Mouse (Mus musculus): ENCODE measurements around the gene Capsl. TPM values are rescaled to one million over a fixed set of nuclear protein-coding genes. Genes with fewer than 3 reads are reported as not detected.

Gene Capsl
- polyA plus RNA-seq (2015; fragmentation: Nextera tagmentation; extraction: Ambion mirVana): 4.5 and 5.8 TPM in 2 replicates

- 53% methylated on average over 12 of the region's 12 CpGs for WGBS
- no peaks in the 10 kb centered on the region for H3K27me3 ChIP-seq (ENCODE audit: control insufficient read depth, insufficient read depth, low read depth, low read length)
- no peaks in the 10 kb centered on the region for H3K9me3 ChIP-seq (replicated peaks; ENCODE audit: control insufficient read depth, low read length, poor library complexity, severe bottlenecking)
- peak within 1 kb of the TSS; percentile 20; the same call in 1 of the 2 replicates for H3K4me2 ChIP-seq (ENCODE audit: low read length)
- H3K27ac ChIP-seq (ENCODE audit: low read length): no peak within 1 kb of the TSS
- no peak within 1 kb of the TSS for H3K4me3 ChIP-seq (ENCODE audit: low read depth, low read length)
- H3K4me1 ChIP-seq (ENCODE audit: control insufficient read depth, insufficient read depth, low read length): no peaks in the 10 kb centered on the region
- no peak within 1 kb of the TSS for H3K9ac ChIP-seq (ENCODE audit: low read depth, low read length)
- no peaks in the 10 kb centered on the region for H3K36me3 ChIP-seq (ENCODE audit: control insufficient read depth, insufficient read depth, low read length)
- peak; percentile 85 for ATAC-seq
These were observed at the start of gene Capsl for GRCm38 (mm10) chr15:9435534-9436180. TSS of gene Capsl (plus strand) at chr15:9436028.

GRCm38 (mm10) chr15:9409475-9409874 is 26.4 kb upstream of the Capsl start:
- WGBS: 94% methylated on average over 3 of the region's 3 CpGs
- Histone ChIP-seq H3K36me3 (ENCODE audit: control insufficient read depth, insufficient read depth, low read length) (no peaks in the 10 kb centered on the region), H3K27ac (ENCODE audit: low read length) (no peak overlapping the region), H3K4me2 (ENCODE audit: low read length) (no peak overlapping the region), H3K9ac (ENCODE audit: low read depth, low read length) (no peak overlapping the region), H3K4me1 (ENCODE audit: control insufficient read depth, insufficient read depth, low read length) (no peaks in the 10 kb centered on the region), H3K27me3 (ENCODE audit: control insufficient read depth, insufficient read depth, low read depth, low read length) (no peaks in the 10 kb centered on the region), H3K9me3 (replicated peaks; ENCODE audit: control insufficient read depth, low read length, poor library complexity, severe bottlenecking) (no peaks in the 10 kb centered on the region), H3K4me3 (ENCODE audit: low read depth, low read length) (no peak overlapping the region)
- ATAC-seq: no peak

GRCm38 (mm10) chr15:9421163-9421562 is 14.7 kb upstream of the Capsl start:
- Histone ChIP-seq H3K27ac (ENCODE audit: low read length) (no peak overlapping the region), H3K9ac (ENCODE audit: low read depth, low read length) (no peak overlapping the region), H3K4me2 (ENCODE audit: low read length) (no peak overlapping the region), H3K27me3 (ENCODE audit: control insufficient read depth, insufficient read depth, low read depth, low read length) (no peaks in the 10 kb centered on the region), H3K9me3 (replicated peaks; ENCODE audit: control insufficient read depth, low read length, poor library complexity, severe bottlenecking) (no peaks in the 10 kb centered on the region), H3K36me3 (ENCODE audit: control insufficient read depth, insufficient read depth, low read length) (no peaks in the 10 kb centered on the region), H3K4me1 (ENCODE audit: control insufficient read depth, insufficient read depth, low read length) (no peaks in the 10 kb centered on the region), H3K4me3 (ENCODE audit: low read depth, low read length) (no peak overlapping the region)
- ATAC-seq: no peak

DNA sequence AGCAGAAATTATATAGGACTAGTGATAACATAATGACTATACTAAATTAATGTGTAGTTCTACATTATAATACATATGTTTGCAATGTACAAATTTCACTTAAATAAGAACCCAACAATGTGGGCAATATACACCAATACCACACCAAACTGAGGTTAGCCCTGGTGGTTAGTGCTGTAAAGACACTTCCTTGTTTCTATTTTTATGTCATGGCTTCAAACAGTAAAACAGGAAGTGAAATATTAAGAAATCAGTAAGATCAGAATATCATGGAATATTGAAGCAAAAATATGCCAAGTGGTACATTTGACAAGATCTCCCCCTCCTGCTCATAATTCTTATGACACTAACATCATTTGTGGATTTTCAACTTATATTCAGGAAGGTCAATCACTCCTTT is 8.0 kb upstream of the Capsl start:
- no peak overlapping the region for H3K4me2 ChIP-seq (ENCODE audit: low read length)
- ATAC-seq: no peak
- H3K4me1 ChIP-seq (ENCODE audit: control insufficient read depth, insufficient read depth, low read length): no peaks in the 10 kb centered on the region
- H3K9me3 ChIP-seq (replicated peaks; ENCODE audit: control insufficient read depth, low read length, poor library complexity, severe bottlenecking): no peaks in the 10 kb centered on the region
- no peaks in the 10 kb centered on the region for H3K36me3 ChIP-seq (ENCODE audit: control insufficient read depth, insufficient read depth, low read length)
- no peak overlapping the region for H3K4me3 ChIP-seq (ENCODE audit: low read depth, low read length)
- no peaks in the 10 kb centered on the region for H3K27me3 ChIP-seq (ENCODE audit: control insufficient read depth, insufficient read depth, low read depth, low read length)
- no peak overlapping the region for H3K27ac ChIP-seq (ENCODE audit: low read length)
- no peak overlapping the region for H3K9ac ChIP-seq (ENCODE audit: low read depth, low read length)

GRCm38 (mm10) chr15:9429843-9430242 is 6.0 kb upstream of the Capsl start:
- no peaks in the 10 kb centered on the region for H3K9me3 ChIP-seq (replicated peaks; ENCODE audit: control insufficient read depth, low read length, poor library complexity, severe bottlenecking)
- no peaks in the 10 kb centered on the region for H3K4me1 ChIP-seq (ENCODE audit: control insufficient read depth, insufficient read depth, low read length)
- H3K36me3 ChIP-seq (ENCODE audit: control insufficient read depth, insufficient read depth, low read length): no peaks in the 10 kb centered on the region
- no peak overlapping the region for H3K4me2 ChIP-seq (ENCODE audit: low read length)
- H3K9ac ChIP-seq (ENCODE audit: low read depth, low read length): no peak overlapping the region
- no peak for ATAC-seq
- no peak overlapping the region for H3K27ac ChIP-seq (ENCODE audit: low read length)
- H3K27me3 ChIP-seq (ENCODE audit: control insufficient read depth, insufficient read depth, low read depth, low read length): no peaks in the 10 kb centered on the region
- 96% methylated on average over 3 of the region's 3 CpGs for WGBS
- H3K4me3 ChIP-seq (ENCODE audit: low read depth, low read length): no peak overlapping the region

GRCm38 (mm10) chr15:9451999-9452398 is 16.2 kb downstream of the Capsl start:
- Histone ChIP-seq H3K27ac (ENCODE audit: low read length) (no peak overlapping the region), H3K9me3 (replicated peaks; ENCODE audit: control insufficient read depth, low read length, poor library complexity, severe bottlenecking) (no peaks in the 10 kb centered on the region), H3K4me3 (ENCODE audit: low read depth, low read length) (no peak overlapping the region), H3K27me3 (ENCODE audit: control insufficient read depth, insufficient read depth, low read depth, low read length) (no peaks in the 10 kb centered on the region), H3K36me3 (ENCODE audit: control insufficient read depth, insufficient read depth, low read length) (no peaks in the 10 kb centered on the region), H3K4me2 (ENCODE audit: low read length) (no peak overlapping the region), H3K9ac (ENCODE audit: low read depth, low read length) (no peak overlapping the region), H3K4me1 (ENCODE audit: control insufficient read depth, insufficient read depth, low read length) (no peaks in the 10 kb centered on the region)
- 86% methylated on average over 1 of the region's 1 CpGs for WGBS
- ATAC-seq: no peak

DNA sequence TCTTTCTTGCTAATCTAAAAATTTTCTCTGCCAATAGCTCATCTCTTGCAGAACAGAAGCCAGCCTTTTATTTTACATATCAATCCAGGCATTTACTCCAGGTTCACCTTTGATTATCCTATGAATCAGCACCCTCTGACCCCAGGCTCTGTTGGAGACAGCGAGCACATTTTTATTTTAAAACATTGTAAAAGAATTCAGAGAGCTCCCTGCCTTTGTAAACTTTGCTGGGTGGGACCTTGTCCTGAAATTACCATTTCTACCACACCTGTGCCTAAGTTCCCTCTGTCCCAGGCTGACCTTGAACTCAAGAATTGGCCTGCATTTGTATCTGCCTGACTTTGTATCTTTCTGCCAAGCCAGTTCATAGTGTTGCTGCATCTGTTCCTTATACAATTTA is 17.0 kb downstream of the Capsl start:
- H3K27me3 ChIP-seq (ENCODE audit: control insufficient read depth, insufficient read depth, low read depth, low read length): no peaks in the 10 kb centered on the region
- H3K4me2 ChIP-seq (ENCODE audit: low read length): no peak overlapping the region
- ATAC-seq: no peak
- H3K4me1 ChIP-seq (ENCODE audit: control insufficient read depth, insufficient read depth, low read length): no peaks in the 10 kb centered on the region
- no peak overlapping the region for H3K27ac ChIP-seq (ENCODE audit: low read length)
- H3K36me3 ChIP-seq (ENCODE audit: control insufficient read depth, insufficient read depth, low read length): no peaks in the 10 kb centered on the region
- H3K9ac ChIP-seq (ENCODE audit: low read depth, low read length): no peak overlapping the region
- no peaks in the 10 kb centered on the region for H3K9me3 ChIP-seq (replicated peaks; ENCODE audit: control insufficient read depth, low read length, poor library complexity, severe bottlenecking)
- no peak overlapping the region for H3K4me3 ChIP-seq (ENCODE audit: low read depth, low read length)
- 41% methylated on average over 1 of the region's 1 CpGs for WGBS

- H3K4me1 ChIP-seq (ENCODE audit: control insufficient read depth, insufficient read depth, low read length): no peaks in the 10 kb centered on the region
These were observed 18.4 kb downstream of the Capsl start for GRCm38 (mm10) chr15:9454198-9454597.

DNA sequence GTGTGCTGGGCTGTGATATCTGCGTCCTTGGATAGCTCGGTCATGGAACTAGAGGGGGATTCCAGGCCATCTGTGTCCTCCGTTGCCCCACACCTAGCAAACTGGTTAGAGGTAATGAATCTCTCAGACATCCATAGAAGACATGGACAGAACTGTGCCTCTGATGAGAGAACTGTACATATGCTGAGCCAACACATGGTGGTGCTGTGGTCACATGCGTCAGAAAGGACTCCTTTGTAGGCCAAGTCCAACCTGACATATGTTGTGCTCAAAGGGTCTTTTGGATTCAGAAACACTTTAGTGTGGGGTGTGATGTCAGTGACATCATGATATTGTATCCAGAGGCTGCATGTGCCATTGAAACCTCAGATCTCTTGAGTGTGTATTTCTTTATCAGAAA is 19.4 kb downstream of the Capsl start:
- H3K4me1 ChIP-seq (ENCODE audit: control insufficient read depth, insufficient read depth, low read length): no peaks in the 10 kb centered on the region
- no peak overlapping the region for H3K4me2 ChIP-seq (ENCODE audit: low read length)
- no peak overlapping the region for H3K9ac ChIP-seq (ENCODE audit: low read depth, low read length)
- no peaks in the 10 kb centered on the region for H3K9me3 ChIP-seq (replicated peaks; ENCODE audit: control insufficient read depth, low read length, poor library complexity, severe bottlenecking)
- no peak overlapping the region for H3K4me3 ChIP-seq (ENCODE audit: low read depth, low read length)
- ATAC-seq: peak; percentile 97
- WGBS: 75% methylated on average over 4 of the region's 4 CpGs
- H3K27ac ChIP-seq (ENCODE audit: low read length): no peak overlapping the region
- no peaks in the 10 kb centered on the region for H3K36me3 ChIP-seq (ENCODE audit: control insufficient read depth, insufficient read depth, low read length)
- H3K27me3 ChIP-seq (ENCODE audit: control insufficient read depth, insufficient read depth, low read depth, low read length): no peaks in the 10 kb centered on the region

More at GRCm38 (mm10) chr15:9454198-9454597, 18.4 kb downstream of the Capsl start:
- WGBS: 82% methylated on average over 4 of the region's 4 CpGs
- ATAC-seq: no peak
- no peak overlapping the region for H3K9ac ChIP-seq (ENCODE audit: low read depth, low read length)
- no peak overlapping the region for H3K27ac ChIP-seq (ENCODE audit: low read length)
- no peak overlapping the region for H3K4me2 ChIP-seq (ENCODE audit: low read length)
- no peaks in the 10 kb centered on the region for H3K9me3 ChIP-seq (replicated peaks; ENCODE audit: control insufficient read depth, low read length, poor library complexity, severe bottlenecking)
- H3K27me3 ChIP-seq (ENCODE audit: control insufficient read depth, insufficient read depth, low read depth, low read length): no peaks in the 10 kb centered on the region
- H3K36me3 ChIP-seq (ENCODE audit: control insufficient read depth, insufficient read depth, low read length): no peaks in the 10 kb centered on the region
- no peak overlapping the region for H3K4me3 ChIP-seq (ENCODE audit: low read depth, low read length)
